Mouse (Mus musculus) kidney, adult 2 months (tissue): ENCODE data around the gene Psmg4.

Experiments used
- CTCF ChIP-seq: fragments of 200-500 bp; conservative IDR thresholded peaks from 2 replicates; pipeline ENCODE4 v1.5.1; 2011; ENCODE audit warnings: low read depth, mild to moderate bottlenecking, control low read depth, low read length, moderate library complexity, mixed read lengths; ENCODE audit not compliant: insufficient read depth, insufficient read length
- POLR2A ChIP-seq: fragments of 200-500 bp; IDR thresholded peaks from one replicate; pipeline ENCODE4 v1.6.1; 2011; ENCODE audit warnings: low read depth, low read length, control low read depth

GRCm38 (mm10) chr13:34207714-34208470, 45.1 kb downstream of the Psmg4 start:
- TF ChIP-seq CTCF (no peak), POLR2A (no peak)
